Mouse (Mus musculus) heart, adult 9 months (tissue): ENCODE measurements around the gene Mc3r.

ENCODE experiments used
- DNase-seq, 2 experiments: peaks; one replicate each; pipeline ENCODE4 v3.0.0; 2022; ENCODE audit warnings: low spot score in 2 of 2

Gene Mc3r

DNA sequence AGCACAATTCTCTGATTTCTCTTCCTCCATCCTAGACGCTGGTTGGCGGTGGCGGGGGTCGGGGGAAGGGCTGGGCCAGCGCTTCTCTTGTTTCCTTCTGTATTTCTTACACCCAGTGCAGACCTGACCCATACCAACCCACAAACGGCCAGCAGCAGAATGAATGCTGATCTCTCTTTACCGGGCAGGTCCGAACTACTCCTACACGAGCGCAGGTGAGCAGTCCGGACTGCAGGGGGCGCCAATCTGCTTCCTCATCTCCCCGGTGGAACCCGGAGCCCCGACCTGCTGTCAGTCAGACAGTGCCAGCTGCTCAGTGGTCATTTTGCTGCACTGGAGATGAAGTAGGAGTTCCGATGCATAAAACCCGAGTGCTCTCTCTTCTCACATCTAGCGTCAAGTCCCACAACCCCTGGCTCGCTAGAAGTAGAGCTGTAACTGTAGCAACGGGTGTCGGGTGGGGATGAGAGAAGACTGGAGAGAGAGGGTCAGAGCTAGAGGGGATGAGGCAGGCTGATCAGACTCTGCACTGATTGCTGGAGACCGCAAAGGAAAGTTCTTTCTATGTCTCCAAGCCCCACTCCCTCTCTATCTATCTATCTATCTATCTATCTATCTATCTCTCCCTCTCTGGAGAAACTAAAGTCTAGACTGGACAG lies at the start of gene Mc3r:
Gene Mc3r, plus strand, starts transcription at position 387 of the 659 bp plus-strand sequence.
- no peak for DNase-seq

- DNase-seq, result no peak
Observed at GRCm38 (mm10) chr2:172201998-172202780, 46.1 kb upstream of the Mc3r start.

GRCm38 (mm10) chr2:172207003-172207402 lies 41.3 kb upstream of the Mc3r start:
- peak; percentile 19 to 59 for DNase-seq

DNA sequence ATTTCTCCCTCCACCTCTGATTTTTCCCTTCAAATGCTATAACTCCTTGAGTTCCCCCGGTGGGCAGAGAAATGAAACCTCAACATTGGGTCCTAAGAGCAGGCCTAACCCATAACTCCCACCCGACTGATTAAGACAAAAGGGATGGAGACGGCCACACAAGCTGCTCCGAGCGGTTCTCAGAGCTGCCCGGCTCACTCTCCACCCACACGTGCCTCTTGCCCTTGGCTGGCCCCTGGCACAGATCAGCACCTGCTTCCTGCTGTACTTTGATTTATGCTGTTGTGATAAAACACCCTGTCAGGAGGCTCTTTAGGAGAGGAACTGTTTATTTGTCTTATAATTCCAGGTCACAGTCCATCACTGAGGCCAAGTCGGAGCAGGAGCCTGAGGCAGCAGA lies 34.8 kb upstream of the Mc3r start:
- no peak for DNase-seq

DNA sequence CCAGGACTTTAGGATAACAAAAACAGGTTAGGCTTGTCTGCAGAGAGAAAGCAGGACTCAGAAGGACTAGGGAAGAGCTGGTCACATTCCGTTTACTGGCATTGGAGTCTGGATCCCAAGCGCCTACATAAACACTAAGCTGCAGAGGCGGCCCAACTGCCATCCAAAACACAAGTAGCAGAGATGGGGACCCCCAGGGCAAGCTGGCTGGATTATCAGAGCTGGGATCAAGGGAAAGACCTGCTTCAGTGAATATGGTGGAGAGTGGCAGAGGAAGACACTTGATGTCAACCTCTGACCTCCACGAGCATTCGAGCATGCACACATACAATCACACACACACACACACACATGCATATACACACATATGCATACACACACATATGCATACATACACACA lies 34.0 kb upstream of the Mc3r start:
- DNase-seq, result no peak

GRCm38 (mm10) chr2:172215508-172216162 lies 32.7 kb upstream of the Mc3r start:
- no peak for DNase-seq

- no peak for DNase-seq
Observed at GRCm38 (mm10) chr2:172216163-172216915, 32.0 kb upstream of the Mc3r start.

GRCm38 (mm10) chr2:172217886-172218285 lies 30.4 kb upstream of the Mc3r start:
- no peak for DNase-seq

DNA sequence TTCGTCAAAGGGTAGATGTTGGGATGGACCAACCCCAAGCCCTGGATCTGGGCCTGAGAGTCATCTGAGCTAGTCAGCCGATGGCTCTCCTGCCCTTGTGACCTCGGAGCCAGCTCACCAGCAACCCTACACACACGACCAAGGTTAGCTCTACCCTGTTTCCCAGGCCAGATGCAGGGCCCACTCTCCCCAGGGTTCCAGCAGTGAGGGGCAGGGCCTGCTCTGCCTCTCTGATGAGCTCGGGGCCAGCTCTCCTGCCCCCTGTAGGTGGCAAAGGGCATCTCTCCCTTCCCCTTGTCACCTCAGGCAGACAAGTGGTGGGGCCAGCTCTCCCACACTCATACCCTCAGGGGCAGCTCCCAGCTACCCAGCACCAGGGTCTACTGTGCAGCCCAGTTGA lies 29.1 kb upstream of the Mc3r start:
- no peak for DNase-seq

- DNase-seq, result peak in 1 of 2 experiments; percentile 10
Observed at GRCm38 (mm10) chr2:172221656-172222393, 26.5 kb upstream of the Mc3r start.

GRCm38 (mm10) chr2:172222394-172222785 lies 25.9 kb upstream of the Mc3r start:
- DNase-seq, result no peak

DNA sequence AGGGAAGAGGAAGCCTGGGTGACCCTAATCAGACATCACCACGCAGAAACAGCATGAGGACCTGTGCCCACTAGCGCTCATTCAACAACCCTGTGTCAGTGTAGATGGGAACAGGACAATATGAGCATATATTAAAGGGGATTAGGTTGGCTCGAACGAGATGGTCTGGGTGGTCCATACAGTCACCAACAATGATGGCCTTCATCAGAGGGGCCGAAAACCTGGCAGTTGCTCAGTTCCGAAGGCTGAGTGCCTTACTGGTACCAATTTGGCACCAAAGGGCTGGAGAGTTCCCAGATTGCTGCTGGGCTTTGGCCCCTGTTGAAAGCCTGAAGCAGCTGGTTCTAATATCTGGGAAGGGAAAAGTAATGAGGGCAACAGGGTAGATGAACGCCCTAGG lies 25.4 kb upstream of the Mc3r start:
- DNase-seq, result no peak

- no peak for DNase-seq
Observed at GRCm38 (mm10) chr2:172223451-172224200, 24.7 kb upstream of the Mc3r start.

GRCm38 (mm10) chr2:172226945-172227344 lies 21.3 kb upstream of the Mc3r start:
- DNase-seq, result no peak

GRCm38 (mm10) chr2:172227808-172228207 lies 20.5 kb upstream of the Mc3r start:
- no peak for DNase-seq

- DNase-seq, result no peak
Observed at GRCm38 (mm10) chr2:172229190-172229589, 19.1 kb upstream of the Mc3r start.

DNA sequence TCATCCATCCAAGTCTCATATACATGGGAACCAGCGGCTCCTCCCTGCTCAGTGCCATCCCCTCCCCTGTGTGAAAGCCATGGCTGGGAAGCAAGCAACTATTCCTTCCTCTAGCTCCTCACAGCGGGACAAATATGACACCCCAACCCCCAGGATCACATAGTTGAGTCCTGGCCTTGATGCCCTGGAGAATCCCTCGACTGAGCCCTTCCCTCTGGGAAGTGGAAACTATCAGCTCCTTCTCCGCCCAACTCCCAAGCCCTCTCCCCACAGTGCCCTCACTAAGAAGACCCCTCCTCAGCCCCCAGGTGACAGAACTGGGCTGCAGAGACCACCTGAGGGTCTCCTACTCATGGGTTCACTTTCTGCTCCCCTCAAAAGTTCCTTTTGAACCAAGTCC lies 18.2 kb upstream of the Mc3r start:
- DNase-seq, result no peak

- DNase-seq, result no peak
Observed at GRCm38 (mm10) chr2:172238220-172238619, 10.1 kb upstream of the Mc3r start.

DNA sequence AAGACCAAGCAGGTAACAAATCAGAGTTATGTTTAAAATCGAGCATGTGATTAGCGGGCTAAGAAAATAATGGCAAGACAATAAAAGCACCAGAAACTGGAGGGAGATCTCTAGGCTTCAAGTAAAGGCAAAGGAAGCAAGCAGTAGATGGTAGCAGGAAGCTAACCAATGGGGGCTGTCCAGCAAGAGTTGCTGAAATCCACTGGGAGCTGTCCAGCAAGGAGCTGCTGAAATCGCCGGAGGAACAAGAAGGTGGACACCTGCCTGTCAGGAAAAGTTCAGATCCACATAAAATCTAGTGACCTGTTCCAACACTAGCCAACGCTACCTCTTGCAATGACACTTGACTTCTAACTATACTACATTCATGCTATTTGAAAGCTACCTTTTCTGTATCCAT lies 7.3 kb upstream of the Mc3r start:
- no peak for DNase-seq

DNA sequence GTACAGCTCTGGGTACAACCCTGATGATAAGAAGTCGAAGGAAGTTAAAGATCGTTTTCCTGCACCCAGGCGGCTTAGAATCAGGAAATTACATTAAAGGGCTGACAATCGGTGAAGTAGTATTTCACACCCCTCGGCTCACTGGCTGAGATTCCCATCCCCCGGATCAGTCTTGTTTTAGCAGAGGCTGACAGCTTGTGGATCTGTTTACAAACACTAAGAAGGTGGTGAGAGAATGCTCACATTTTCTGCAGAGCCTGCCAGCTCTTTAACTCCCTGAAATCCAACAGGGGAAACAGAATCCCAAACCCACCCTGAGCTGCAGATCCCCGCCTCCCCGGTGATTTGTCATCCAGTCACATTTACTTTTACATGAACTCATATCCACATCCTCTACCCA lies 2.8 kb upstream of the Mc3r start:
- no peak for DNase-seq

DNA sequence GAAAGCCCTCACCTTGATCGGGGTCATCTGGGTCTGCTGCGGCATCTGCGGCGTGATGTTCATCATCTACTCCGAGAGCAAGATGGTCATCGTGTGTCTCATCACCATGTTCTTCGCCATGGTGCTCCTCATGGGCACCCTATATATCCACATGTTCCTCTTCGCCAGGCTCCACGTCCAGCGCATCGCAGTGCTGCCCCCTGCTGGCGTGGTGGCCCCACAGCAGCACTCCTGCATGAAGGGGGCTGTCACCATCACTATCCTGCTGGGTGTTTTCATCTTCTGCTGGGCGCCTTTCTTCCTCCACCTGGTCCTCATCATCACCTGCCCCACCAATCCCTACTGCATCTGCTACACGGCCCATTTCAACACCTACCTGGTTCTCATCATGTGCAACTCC lies 1.0 kb downstream of the Mc3r start:
- no peak for DNase-seq
